Mouse (Mus musculus): Measurements from ENCODE around the gene Gys1.
"Not testable (repeated sequence)": the region's sequence is repeated elsewhere in the genome, so short reads cannot be mapped to it uniquely, and the experiment has no call there.

The Gys1 gene

DNA sequence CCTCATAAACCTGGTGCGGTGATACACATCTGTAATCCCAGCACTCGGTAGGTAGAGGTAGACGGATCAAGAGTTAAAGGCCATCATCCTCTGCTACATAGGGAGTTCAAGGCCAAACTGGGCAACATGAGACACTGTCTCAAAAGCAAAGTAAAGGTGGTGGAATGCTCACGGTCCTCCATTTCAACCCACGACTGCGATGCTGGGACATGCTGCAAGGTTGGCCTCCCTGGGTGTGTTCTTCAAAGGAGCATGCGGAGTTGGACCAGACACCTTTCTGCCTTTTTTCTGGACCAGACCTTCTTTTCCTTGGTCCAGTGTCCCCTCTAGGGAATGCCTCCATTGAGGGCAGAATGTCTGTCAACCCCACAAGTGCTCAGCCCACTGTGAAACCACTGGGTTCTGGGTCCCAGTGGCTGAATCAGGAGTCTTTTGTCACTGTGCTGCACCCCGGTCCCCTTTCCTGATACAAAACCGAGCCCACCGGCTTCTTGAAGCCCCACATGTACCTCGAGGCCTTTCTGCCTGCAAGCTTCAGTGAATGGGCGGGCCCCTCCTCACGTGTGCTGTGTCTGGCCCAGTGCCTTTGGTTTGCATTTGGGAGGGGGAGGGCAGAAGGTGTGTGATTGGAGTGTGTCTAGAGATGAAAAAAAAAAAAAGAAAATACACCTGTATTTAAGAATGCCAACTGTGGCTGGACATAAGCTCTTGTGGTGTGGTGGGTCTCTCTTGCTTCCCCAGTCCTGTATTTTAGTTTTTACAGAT lies 21.5 kb downstream of the Gys1 start:
- in situ Hi-C loops (cut with MboI; ENCODE audit: low sequenced_read_pairs) = no loop called here

DNA sequence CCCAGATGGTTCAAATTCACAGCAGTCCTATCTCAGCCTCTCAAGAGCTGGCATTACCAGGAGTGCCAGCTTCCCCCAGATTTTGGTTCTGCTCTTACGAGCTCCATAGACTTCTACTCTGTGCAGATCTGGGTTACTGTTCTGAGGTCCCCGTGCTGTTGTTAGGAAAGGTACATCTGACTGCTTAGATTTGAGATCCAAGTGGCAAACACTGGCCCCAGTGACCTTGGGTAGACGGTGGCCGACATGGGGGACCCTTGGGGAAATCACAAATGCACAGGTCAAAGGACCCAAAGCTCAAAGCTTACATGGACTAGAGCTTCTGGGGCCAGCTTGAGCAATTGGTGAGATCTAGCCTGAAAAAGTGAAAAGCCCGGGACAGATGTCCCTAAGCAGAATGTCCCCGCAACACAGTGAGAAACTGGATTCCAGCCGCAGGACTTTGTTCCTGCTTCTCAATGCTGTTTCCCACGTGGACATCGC lies 22.1 kb downstream of the Gys1 start:
- in situ Hi-C loops (cut with MboI; ENCODE audit: low sequenced_read_pairs) = no loop called here

DNA sequence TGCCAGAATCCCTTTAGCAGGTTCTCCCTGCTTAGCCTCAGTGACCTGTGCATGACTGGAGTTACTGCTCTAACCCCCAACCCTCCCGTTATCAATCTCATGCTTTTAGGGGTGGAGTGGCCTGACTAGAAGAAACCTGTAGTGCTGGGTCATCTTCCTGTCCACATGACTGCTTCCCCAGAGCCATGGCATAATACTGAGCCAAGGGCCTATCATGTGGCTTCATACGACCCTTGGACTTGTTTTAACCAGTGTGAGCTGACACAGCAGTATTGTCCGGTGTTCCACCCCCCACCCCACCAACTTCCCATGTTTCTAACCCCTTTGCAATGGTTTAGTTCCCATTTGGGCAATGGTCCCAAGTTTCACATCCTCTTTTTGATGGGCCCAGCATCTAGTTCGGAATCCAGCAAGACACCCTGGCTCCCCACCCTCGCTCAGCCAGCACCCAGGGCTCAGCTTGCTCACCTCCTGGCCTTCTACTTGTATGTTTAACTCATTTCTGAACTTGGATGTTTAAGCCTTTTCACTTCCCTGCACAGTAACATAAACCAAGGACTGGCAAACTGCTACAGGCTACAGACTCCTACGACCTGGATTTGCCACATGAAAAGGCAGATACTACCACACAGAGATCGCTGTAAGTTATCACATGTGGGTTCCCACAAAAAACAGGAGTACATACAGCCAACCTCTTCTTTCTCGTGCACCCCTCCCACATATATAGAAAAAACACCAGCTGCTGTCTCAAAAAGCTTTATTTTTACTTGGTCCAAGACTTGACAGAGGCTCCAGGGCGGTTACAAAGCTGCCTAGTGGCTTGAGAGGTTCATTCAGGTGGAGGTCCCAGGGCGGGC lies 22.8 kb downstream of the Gys1 start:
- in situ Hi-C loops (cut with MboI; ENCODE audit: low sequenced_read_pairs) = no loop called here

DNA sequence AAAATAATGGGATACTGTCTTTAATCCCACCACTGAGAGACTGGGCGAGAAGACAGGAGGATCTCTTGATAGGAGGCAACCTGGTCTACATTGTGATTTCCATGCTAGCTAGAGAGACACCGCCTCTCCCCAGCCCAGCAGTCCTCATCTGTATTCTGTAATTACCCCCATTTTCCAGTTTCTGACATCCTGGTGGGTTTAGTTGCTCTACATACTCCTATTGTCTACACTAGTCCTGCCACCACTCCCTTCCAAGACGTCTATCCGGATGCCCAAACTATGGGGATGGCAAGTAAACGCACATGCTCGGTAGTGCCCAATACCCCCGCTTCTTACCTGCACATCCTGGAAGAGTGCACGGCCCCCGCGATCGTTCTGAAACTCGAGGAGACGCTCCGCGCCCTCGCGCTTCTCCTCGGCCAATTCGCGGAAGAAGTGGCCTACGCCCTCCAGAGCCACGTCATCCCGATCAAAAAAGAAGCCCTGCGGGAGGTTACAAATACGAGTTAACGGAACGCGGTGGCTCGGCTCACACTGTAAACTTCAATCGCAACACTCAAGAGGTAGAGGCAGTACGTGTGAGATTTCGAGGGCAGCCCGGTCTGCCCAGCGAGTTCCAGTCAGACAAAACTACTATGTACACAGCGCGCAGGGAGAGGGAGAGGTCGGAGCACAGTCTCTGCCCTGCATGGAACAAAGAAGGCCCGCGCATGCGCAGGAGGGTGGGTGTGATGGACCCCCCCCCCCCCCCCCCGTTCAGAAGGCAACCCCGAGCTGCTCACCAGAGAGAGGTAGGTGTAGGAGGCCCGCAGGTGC lies 24.3 kb downstream of the Gys1 start:
- in situ Hi-C loops (cut with MboI; ENCODE audit: low sequenced_read_pairs) = no loop called here

DNA sequence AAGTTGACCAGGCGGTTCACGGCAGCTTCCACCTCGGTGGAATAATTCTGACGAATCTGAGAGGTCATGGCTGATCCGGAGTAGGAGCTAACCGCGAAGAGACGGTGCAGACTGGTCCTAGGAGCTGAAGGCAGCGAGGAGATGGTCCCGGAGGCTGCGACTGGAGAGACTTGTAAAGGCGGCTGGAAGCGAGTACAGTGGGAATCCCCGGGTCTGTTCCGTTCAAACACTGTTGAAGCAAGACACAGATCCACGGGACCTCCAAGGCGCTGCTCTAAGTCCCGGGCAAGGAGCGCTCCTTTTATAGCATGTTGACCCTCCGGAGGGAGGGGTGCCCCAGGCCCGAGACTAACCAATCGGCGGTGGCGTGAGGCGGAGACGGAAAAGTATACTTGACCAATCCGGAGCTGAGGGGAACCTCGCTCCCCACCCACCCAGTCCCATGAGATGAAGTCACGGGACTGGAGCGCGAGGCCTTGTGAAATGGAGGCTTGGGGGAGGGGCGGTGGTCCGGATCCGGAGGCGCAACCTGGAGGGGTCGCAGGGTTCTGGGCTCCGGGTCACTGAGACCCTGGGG lies 25.0 kb downstream of the Gys1 start, which contains the start of gene Ftl1:
TSS of gene Ftl1 (minus strand) at position 321 of the 577 bp plus-strand sequence.
- in situ Hi-C loops (cut with MboI; ENCODE audit: low sequenced_read_pairs) = not testable (repeated sequence)

DNA sequence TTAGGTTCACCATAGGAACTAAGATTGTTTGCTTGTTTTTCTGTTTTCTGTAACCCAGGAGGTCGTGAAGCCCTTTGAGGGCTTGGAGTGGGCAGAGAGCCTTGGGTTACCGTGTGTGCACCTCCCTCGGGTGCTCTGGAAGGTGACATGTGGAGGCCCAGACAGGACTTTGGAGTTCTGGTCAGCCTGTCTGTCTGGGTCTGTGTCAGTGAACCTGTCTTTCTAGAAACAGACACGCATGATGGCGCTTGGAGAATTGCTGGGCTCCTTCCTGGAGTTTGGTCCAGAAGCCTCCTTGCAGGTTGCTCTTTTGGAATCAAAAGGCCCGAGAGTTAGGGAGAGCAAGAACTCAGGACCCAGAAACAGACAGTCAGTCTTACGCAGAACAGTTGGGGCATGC lies 25.7 kb downstream of the Gys1 start:
- in situ Hi-C loops (cut with MboI; ENCODE audit: low sequenced_read_pairs) = no loop called here

DNA sequence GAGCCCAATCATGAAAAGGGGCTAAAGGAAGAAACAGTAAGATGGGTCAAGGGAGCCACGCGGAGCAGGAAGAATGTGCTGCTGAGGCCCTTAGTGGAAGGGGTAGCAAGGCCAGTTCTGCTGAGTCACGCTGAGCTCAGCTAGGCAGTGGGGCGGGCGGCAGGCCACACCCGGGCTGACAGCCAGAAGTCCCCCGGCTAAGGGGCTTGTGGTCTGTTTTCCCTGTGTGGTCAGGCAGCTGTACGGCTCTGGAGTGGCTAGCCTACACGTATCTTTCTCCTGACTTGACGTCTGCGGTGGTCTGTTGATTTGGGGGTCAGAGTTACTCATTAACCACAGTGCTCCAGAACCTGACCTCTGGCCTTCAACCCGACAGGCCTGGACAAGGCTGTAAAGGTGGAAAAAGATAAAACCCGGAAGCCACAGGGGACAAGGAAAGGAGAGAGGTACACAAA lies 26.2 kb downstream of the Gys1 start:
- in situ Hi-C loops (cut with MboI; ENCODE audit: low sequenced_read_pairs) = no loop called here

DNA sequence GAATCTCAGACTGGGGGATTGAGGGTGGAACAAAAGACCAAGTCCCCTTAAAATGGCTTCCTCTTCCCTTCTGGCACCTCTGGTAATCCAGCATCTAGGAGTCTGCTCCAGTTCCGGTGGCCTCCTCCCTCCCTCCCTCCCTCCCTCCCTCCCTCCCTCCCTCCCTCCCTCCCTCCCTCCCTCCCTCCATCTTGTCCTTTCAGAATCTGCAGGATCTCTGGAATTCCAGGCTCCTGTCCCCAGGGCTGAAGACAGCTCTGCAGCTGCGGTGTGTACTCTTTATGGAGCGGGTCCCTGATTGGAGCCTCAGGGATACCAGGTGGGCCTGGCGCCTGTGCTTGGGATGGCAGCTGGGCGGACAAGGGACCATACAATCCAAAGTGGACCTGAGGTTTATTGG lies 26.7 kb downstream of the Gys1 start:
- in situ Hi-C loops (cut with MboI; ENCODE audit: low sequenced_read_pairs) = no loop called here

DNA sequence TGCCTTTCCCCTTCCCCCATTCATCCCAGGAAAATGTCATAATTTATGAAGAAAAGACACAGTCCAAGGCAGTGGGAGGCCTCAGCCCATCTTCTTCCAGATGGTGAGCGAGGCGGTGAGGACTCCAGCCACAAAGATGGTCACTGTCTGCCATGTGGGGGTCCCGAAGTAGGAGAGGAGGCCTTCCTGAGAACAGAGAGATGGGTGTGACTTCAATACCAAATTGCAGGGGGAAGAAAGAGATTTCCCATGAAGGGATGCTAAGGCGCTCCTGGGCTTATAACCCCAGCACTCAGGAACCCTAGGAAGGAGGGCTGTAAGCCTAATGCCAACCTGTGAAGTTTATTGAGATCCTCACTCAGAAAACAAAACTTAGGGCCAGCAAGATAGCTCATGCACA lies 27.1 kb downstream of the Gys1 start:
- in situ Hi-C loops (cut with MboI; ENCODE audit: low sequenced_read_pairs) = no loop called here

DNA sequence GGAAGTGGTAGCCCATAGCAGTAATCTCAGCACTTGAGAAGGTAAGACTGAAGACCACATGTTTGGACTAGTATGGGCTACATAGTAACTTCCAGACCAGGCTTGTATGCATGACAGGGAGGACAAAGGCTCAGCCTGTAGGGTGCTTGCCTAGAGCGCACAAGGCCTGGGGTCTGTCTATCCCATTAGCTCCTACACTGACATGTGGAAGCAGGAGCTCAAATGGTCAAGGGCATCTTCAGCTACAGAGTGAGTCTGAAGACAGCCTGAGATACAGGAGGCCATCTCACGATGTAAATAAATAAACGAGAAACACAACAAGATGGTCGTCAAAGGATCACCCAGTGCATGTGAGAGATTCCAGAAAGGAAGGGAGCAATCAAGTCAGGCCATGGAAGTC lies 27.7 kb downstream of the Gys1 start:
- in situ Hi-C loops (cut with MboI; ENCODE audit: low sequenced_read_pairs) = no loop called here

DNA sequence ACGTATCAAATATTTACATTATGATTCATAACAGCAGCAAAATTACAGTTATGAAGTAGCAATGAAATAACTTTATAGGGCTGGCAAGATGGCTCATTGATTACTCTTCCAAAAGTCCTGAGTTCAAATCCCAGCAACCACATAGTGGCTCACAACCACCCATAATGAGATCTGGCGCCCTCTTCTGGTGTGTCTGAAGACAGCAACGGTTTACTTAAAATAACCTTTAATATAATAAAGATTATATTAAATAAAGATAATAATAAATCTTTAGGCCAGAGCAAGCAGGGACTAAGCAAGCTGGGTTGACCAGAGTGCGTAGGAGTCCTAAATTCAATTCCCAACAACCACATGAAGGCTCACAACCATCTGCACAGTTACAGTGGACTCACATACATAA lies 28.2 kb downstream of the Gys1 start:
- in situ Hi-C loops (cut with MboI; ENCODE audit: low sequenced_read_pairs) = not testable (repeated sequence)

DNA sequence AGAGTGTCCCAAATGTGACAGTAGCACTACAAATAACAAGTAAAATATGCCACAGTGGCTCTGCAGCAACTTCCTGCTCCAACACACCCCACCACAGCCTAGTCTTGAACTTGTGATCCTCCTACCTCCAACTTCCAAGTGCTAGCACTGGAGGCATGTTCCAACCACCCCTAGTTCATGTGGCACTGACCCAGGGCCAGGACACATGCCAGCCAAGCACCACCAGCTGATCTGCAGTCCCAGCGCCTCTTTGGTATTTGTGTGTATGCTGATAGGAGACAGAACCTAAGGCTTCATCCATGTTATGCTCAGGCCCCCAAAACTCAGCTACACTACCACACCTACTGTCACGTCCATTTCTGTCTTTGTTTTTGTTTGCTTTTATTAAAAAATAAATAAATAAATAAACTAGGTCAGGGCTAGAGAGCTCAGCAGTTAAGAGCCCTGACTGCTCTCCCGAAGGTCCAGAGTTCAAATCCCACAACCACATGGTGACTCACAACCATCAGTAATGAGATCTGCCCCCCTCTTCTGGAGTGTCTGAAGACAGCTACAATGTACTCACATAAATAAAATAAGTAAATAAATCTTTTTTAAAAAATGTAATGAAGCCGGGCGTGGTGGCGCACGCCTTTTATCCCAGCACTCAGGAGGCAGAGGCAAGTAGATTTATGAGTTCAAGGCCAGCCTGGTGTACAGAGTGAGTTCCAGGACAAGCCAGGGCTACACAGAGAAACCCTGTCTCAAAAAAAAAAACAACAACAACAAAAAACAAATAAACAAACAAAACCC lies 29.5 kb downstream of the Gys1 start:
- in situ Hi-C loops (cut with MboI; ENCODE audit: low sequenced_read_pairs) = no loop called here

DNA sequence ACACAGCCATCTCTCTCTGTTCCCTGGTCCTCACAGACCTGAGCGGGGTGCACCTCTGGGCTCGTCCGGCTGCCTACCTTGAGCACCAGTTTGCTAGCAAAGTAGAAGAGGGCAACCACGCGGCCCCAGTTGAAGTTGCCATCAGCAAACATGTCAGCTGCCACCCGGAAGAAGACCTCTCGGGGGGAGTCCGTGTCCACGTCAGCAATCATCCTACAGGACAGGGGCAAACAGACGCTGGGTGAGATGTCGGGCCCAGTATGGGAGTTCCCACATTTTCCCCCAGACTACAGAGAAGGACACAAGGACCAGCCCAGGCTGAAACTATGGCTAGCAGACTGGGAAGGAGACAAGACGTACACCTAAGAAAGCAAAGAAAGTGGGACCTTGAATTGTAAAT lies 30.5 kb downstream of the Gys1 start:
- in situ Hi-C loops (cut with MboI; ENCODE audit: low sequenced_read_pairs) = no loop called here

DNA sequence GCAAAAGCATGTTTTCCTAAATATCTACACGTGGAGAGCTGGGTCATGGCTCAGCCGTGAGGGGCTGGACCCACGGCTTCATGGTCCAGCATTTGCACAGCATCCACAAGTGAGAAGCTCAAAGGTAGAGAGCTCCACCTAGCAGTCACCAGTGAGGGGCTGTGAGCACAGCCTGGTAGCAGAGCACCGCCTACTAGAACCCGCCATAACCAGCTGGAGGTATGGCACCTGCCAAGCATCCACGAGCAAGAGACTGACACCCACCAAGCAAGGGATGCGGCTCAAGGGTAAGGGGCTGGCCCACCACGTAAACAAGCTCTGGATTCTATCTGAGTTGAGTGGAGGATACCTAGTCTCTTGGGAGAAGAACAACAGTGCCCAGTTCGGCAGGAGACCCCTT lies 30.9 kb downstream of the Gys1 start:
- in situ Hi-C loops (cut with MboI; ENCODE audit: low sequenced_read_pairs) = no loop called here

DNA sequence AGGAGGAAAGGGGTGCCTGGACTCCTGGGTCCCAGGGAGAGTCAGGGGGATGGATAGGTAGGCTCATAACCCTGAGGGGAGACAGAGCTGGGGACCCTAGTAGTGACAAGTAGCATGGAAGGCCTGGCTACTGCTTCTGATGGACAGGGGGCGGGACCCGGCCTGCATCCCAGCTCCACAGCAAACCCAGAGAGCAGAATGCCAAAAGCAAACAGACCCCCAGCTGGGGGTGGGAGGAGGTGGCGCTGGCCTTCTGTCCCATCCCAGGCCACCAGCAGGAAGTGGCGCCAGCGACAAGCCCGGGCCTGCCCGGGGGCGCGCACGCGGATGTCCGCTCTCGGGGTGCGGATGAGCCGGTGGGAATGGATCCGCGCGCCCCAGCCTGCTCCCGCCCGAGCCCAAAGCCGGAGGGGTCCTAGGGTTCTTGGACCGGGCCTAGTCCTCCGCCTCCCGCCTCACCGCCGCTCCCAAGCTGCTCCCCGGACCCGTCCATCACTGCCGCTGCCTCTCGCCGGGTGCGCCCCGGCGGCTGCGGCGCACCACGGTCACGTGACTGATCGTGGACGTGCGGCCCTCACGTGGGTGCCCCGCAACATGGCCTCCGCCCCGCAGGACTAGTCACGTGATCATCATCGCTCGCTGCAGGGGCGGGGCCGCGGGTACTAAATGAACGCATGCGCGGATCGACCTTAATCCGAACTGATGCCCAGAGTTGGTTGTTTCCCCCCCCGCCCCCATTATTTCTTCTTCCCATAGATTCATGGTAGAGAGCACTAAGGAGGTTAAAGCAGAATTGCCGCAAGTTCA lies 31.8 kb downstream of the Gys1 start, which contains the start of gene Bax:
TSS of gene Bax (minus strand) at position 616 of the 807 bp plus-strand sequence.
- in situ Hi-C loops (cut with MboI; ENCODE audit: low sequenced_read_pairs) = no loop called here

DNA sequence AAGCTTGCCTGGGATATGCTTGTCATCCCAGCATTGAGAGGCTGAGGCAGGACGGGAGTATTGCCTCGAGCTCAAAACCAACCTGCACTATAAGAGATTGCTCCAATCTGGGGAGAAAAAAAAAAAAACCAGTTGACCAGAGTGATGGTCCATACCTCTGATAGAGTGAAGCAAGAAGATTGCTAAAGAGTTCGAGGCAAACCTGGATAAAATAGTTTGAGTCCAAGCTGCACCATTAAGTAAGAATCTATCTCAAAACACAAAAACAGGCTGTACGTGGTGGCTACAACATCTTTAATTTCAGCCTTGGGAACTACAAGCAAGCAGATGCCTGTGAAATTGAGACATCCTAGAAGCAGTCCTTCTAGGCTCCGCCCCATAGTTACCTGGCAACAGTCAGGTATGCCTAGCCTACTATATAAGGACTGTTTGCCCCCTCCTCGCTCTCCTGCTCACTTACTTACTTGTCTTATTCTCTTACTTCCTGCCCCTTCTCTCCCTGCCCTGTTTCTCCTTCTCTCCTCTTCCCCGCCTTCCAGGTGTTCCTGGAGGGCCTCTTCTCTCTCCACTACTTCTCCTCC lies 32.5 kb downstream of the Gys1 start:
- in situ Hi-C loops (cut with MboI; ENCODE audit: low sequenced_read_pairs) = no loop called here

DNA sequence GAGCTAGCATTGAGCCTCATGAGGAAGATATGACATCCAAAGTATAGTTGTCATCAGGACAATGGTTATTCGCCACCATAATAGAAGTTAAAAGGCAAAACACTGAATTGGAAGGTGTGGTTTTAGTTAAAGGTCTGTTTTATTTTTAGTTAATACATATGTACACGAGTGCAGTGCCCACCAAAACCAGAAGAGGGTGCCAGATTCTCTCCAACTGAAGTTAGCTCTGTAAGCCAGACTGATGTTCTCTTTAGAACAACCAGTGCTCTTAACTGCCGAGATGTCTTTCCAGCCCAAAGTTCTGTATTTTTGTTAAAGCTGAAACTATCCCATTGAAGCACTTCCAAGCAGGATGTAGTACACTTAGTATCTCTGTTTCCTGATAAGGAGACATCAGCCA lies 36.2 kb downstream of the Gys1 start:
- in situ Hi-C loops (cut with MboI; ENCODE audit: low sequenced_read_pairs) = no loop called here

DNA sequence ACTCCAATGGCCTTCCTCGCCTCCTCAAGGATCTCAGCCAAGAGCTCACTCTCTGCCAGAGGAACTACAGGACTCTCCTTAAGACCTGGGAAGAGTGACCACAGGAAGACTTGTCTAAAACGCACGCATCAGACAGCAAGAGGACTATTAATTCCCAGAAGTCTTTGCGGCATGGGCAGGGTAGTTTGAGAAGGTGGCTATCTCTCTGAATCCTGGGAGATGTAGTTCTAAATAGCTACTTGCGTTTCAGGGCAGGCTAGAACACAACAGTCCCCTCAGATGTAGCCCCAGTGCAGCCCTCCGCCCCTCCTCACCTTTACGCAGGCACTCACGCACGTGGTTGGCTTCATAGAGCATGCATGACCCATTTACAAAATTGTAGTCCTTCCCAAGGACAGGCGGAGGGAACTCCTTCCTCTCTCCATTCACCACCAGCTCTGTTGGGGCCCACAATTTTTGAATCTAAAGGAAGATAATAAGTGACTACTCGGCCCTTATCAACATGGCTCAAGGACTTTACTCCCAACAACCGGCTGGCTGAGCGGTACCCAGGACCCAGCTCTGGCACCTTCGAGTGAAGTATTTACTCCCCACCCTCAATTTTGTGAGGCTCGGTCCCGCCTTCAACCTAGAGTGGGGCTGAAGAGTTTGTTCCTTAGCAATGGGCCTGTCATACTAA lies 40.8 kb downstream of the Gys1 start:
- in situ Hi-C loops (cut with MboI; ENCODE audit: low sequenced_read_pairs) = no loop called here

Data from CH12F3 (cell line).